Mouse (Mus musculus) bone marrow macrophage, adult 2 months (primary cell): ENCODE measurements around the gene Map1b.

Source experiments
- CTCF ChIP-seq: IDR thresholded peaks from 2 replicates; pipeline ENCODE4 v1.5.1; 2012; ENCODE audit warnings: low read depth, mild to moderate bottlenecking, low read length, moderate library complexity
- POLR2A ChIP-seq: IDR thresholded peaks from 2 replicates; pipeline ENCODE4 v1.6.1; 2012; ENCODE audit warnings: mild to moderate bottlenecking, low read depth, low read length, borderline replicate concordance

- TF ChIP-seq CTCF (no peak), POLR2A (no peak)
Observed at GRCm38 (mm10) chr13:99378223-99378622, 138.1 kb downstream of the Map1b start.
